ENCODE assay signal across 7 mouse cellular contexts in the genomic region with DNA sequence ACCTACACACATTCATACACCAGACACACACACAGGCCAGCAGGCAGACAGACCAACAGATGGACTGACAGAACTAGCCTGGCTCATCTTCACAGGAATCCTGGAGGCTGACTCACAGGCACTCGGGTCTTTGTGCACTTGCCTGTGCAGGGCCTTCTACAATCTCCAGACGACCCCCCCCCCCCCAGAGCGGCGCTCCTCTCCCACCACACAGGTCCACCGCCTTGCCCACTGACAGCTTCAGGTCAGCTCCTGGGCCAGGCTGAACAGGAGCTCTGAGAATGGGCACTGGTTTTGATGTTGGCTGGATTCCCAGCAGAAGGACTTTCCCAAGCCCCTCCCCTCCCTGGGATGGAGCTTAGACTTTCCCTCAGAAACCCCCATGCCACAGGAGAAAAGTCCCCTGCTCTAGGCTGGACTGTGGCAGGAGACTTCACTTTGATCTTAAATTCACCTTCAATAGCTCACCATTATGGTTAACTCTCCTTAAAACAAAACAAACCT. TPM values are rescaled to one million over a fixed set of nuclear protein-coding genes. Genes with fewer than 3 reads are reported as not detected.
DNase-seq lines count a peak whose midpoint lies in the region; ATAC-seq and TF ChIP-seq lines count a peak whose summit lies in the region.

No protein-coding gene starts in this region.

- peak overlapping the region; percentile 26; the same call in 1 of the 2 replicates for H3K9ac ChIP-seq in ES-E14 (ENCODE audit: insufficient read depth, low read depth, low read length, poor library complexity, severe bottlenecking)

- H3K36me3 ChIP-seq in ES-E14 (ENCODE audit: control insufficient read depth, insufficient read depth, low read length, poor library complexity, severe bottlenecking): peaks cover 27% of the 10 kb centered on the region
- H3K36me3 ChIP-seq in limb, embryonic 10.5 days: peaks cover 27% of the 10 kb centered on the region

- no peaks in the 10 kb centered on the region for H3K9me3 ChIP-seq in ES-E14 (ENCODE audit: control insufficient read depth, insufficient read depth, low read depth, low read length)
- H3K9me3 ChIP-seq in limb, embryonic 10.5 days (replicated peaks): no peaks in the 10 kb centered on the region

- H3K4me1 ChIP-seq in ES-E14 (ENCODE audit: control insufficient read depth in 2 of 2, insufficient read depth in 2 of 2, low read length in 2 of 2, poor library complexity in 1 of 2): peaks cover 8 to 48% of the 10 kb centered on the region in 2 experiments
- peaks cover 46% of the 10 kb centered on the region for H3K4me1 ChIP-seq in bone marrow macrophage, adult 2 months (ENCODE audit: control insufficient read depth, insufficient read depth, low read length)
- H3K4me1 ChIP-seq in limb, embryonic 10.5 days: peaks cover 63% of the 10 kb centered on the region

- DNase-seq in layer of hippocampus, adult 11-12 months (ENCODE audit: low spot score): peak; percentile 58
- no peak for DNase-seq in layer of hippocampus, postnatal 36 days
- no peak for DNase-seq in ES-E14 (ENCODE audit: low read depth, low spot score)
- DNase-seq in limb, embryonic 10.5 days (ENCODE audit: low spot score): no peak
- DNase-seq in B cell, adult 2 months: no peak

- peak overlapping the region; percentile 78; the same call in 1 of the 2 replicates for H3K27ac ChIP-seq in ES-E14 (ENCODE audit: insufficient read depth, low read depth, low read length, poor library complexity, severe bottlenecking)
- peak overlapping the region; percentile 26; the same call in 1 of the 2 replicates for H3K27ac ChIP-seq in bone marrow macrophage, adult 2 months (ENCODE audit: insufficient read depth, low read depth, low read length)
- peak overlapping the region; percentile 67 for H3K27ac ChIP-seq in limb, embryonic 10.5 days

- no peak for ATAC-seq in erythroid progenitor cell, adult 5-6 weeks (replicated peaks; ENCODE audit: low FRiP score, poor library complexity, severe bottlenecking)

- no peak overlapping the region; a peak in 1 of 4 replicates for H3K4me3 ChIP-seq in ES-E14 (ENCODE audit: insufficient read depth in 1 of 2, low read depth in 1 of 2, low read length in 2 of 2, poor library complexity in 1 of 2, severe bottlenecking in 1 of 2)
- H3K4me3 ChIP-seq in bone marrow macrophage, adult 2 months (ENCODE audit: insufficient read depth, low read length): no peak overlapping the region; the same call in 1 of the 2 replicates
- H3K4me3 ChIP-seq in limb, embryonic 10.5 days: no peak overlapping the region

- TF ChIP-seq POLR2A in bone marrow macrophage, adult 2 months (IDR thresholded peaks at IDR 0.05; ENCODE audit: borderline replicate concordance, low read depth, low read length): no peak

- WGBS in limb, embryonic 10.5 days: 55% methylated on average over 5 of the region's 5 CpGs

- TF ChIP-seq CTCF in bone marrow macrophage, adult 2 months (IDR thresholded peaks at IDR 0.05; ENCODE audit: low read depth, low read length): no peak

- in situ Hi-C loops in ES-E14 (cut with MboI; ENCODE audit: low sequenced_read_pairs in 2 of 2, unreplicated experiment in 2 of 2): no loop called here

- no peaks in the 10 kb centered on the region for H3K27me3 ChIP-seq in limb, embryonic 10.5 days (ENCODE audit: low read depth, poor library complexity, severe bottlenecking)

TF ChIP-seq in ES-E14, 5 proteins besides CTCF, POLR2A, EP300 and RAD21:
- TF ChIP-seq CHD2 (IDR thresholded peaks at IDR 0.05; ENCODE audit: low read depth, low read length): no peak
- TF ChIP-seq ZC3H11A (IDR thresholded peaks at IDR 0.05; ENCODE audit: borderline replicate concordance, low read depth, low read length): no peak
- TF ChIP-seq MAFK (IDR thresholded peaks at IDR 0.05; ENCODE audit: insufficient read depth, low read depth, low read length): no peak
- TF ChIP-seq HCFC1 (IDR thresholded peaks at IDR 0.05; ENCODE audit: borderline replicate concordance, insufficient read depth, low read length): no peak
- TF ChIP-seq ZNF384 (IDR thresholded peaks at IDR 0.05; ENCODE audit: low read depth, low read length): no peak

RNA-seq across cellular contexts. Expression of a gene that starts 6.8 kb away (rescaled TPM):
- total RNA-seq in layer of hippocampus, postnatal 36 days (2021): 10 to 100 TPM; 12.8 to 15.5 TPM
- 40.6 and 57.8 TPM in 2 replicates for total RNA-seq in ES-E14 (2012; rRNA removed)
- 3.0 and 4.1 TPM in 2 replicates for polyA plus RNA-seq in bone marrow macrophage, adult 2 months (2012; ENCODE audit: insufficient read depth, insufficient read length, missing spikeins)
- polyA plus RNA-seq in limb, embryonic 10.5 days (2016; fragmentation: Nextera tagmentation; extraction: Ambion mirVana): 3.2 and 3.5 TPM in 2 replicates
- total RNA-seq in erythroid progenitor cell, adult 5-6 weeks (2015; ENCODE audit: low replicate concordance): 2.1 and 2.2 TPM in 2 replicates
- total RNA-seq in erythroid progenitor cell, adult 5-6 weeks (2017; ENCODE audit: low replicate concordance): 1.4 and 3.0 TPM in 2 replicates

RNA-seq across cellular contexts. Expression of a gene that starts 40.2 kb away (rescaled TPM):
- total RNA-seq in layer of hippocampus, postnatal 36 days (2021): under 1 TPM; 0.80 to 0.86 TPM
- 0.40 and 0.79 TPM in 2 replicates for total RNA-seq in ES-E14 (2012; rRNA removed)
- polyA plus RNA-seq in bone marrow macrophage, adult 2 months (2012; ENCODE audit: insufficient read depth, insufficient read length, missing spikeins): 0.20 and 0.27 TPM in 2 replicates
- 0.34 and 0.43 TPM in 2 replicates for polyA plus RNA-seq in limb, embryonic 10.5 days (2016; fragmentation: Nextera tagmentation; extraction: Ambion mirVana)
- 2.1 TPM in 1 of 2 replicates, not detected in the other for total RNA-seq in erythroid progenitor cell, adult 5-6 weeks (2015; ENCODE audit: low replicate concordance)
- 1.5 TPM in 1 of 2 replicates, not detected in the other for total RNA-seq in erythroid progenitor cell, adult 5-6 weeks (2017; ENCODE audit: low replicate concordance)

RNA-seq across cellular contexts. Expression of a gene that starts 40.2 kb away (rescaled TPM):
- total RNA-seq in layer of hippocampus, postnatal 36 days (2021): 10 to 100 TPM; 33.4 to 35.2 TPM
- 16.8 and 21.5 TPM in 2 replicates for total RNA-seq in ES-E14 (2012; rRNA removed)
- 8.9 and 9.0 TPM in 2 replicates for polyA plus RNA-seq in bone marrow macrophage, adult 2 months (2012; ENCODE audit: insufficient read depth, insufficient read length, missing spikeins)
- polyA plus RNA-seq in limb, embryonic 10.5 days (2016; fragmentation: Nextera tagmentation; extraction: Ambion mirVana): 30.3 and 33.0 TPM in 2 replicates
- 2.5 and 4.2 TPM in 2 replicates for total RNA-seq in erythroid progenitor cell, adult 5-6 weeks (2015; ENCODE audit: low replicate concordance)
- total RNA-seq in erythroid progenitor cell, adult 5-6 weeks (2017; ENCODE audit: low replicate concordance): 0.90 and 2.3 TPM in 2 replicates

RNA-seq across cellular contexts. Expression of a gene that starts 45.8 kb away (rescaled TPM):
- under 1 TPM; 0.05 to 0.20 TPM for total RNA-seq in layer of hippocampus, postnatal 36 days (2021)
- 0.05 and 0.13 TPM in 2 replicates for total RNA-seq in ES-E14 (2012; rRNA removed)
- not detected in 2 replicates for polyA plus RNA-seq in bone marrow macrophage, adult 2 months (2012; ENCODE audit: insufficient read depth, insufficient read length, missing spikeins)
- 0.05 and 0.09 TPM in 2 replicates for polyA plus RNA-seq in limb, embryonic 10.5 days (2016; fragmentation: Nextera tagmentation; extraction: Ambion mirVana)
- not detected in 2 replicates for total RNA-seq in erythroid progenitor cell, adult 5-6 weeks (2015; ENCODE audit: low replicate concordance)
- not detected in 2 replicates for total RNA-seq in erythroid progenitor cell, adult 5-6 weeks (2017; ENCODE audit: low replicate concordance)

Comparison
In these comparisons a context has a peak if more than half of its experiments do, and no peak if none do; other contexts are left out.
1. H3K27ac ChIP-seq: peak in every context shown above with its lines; median percentile 78 in ES-E14; 67 in limb, embryonic 10.5 days; 26 in bone marrow macrophage, adult 2 months.